Mouse (Mus musculus): ENCODE measurements around the gene Cplx2. TPM values are rescaled to one million over a fixed set of nuclear protein-coding genes. Genes with fewer than 3 reads are reported as not detected.

Gene Cplx2
- total RNA-seq, 2 experiments from 2014 or later, result 3.0 to 17.6 TPM

- no peak for ATAC-seq (replicated peaks; ENCODE audit: low FRiP score, low TSS enrichment, poor library complexity, severe bottlenecking)
These were observed 12.0 kb upstream of the Cplx2 start for GRCm38 (mm10) chr13:54359181-54359580.

DNA sequence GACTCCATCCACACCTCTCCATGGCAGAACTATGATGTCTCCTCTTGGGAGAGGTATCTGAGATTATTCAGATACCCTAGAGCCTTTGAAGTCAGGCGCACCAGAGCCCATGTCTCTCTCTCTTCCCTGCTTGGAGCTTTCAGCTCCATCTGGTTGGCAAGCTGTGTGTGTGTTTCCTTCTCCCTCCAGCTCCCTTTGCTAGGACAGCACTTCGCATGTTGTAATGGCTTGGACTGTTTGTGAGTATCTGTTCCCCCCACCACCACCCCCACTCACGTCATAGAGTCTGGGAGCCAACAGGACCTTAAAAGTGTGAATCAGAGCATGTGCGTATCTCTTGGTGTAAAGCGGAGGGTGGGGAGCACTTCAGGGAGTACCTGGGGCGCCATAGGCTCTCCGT, 6.5 kb upstream of the Cplx2 start:
- no peak for ATAC-seq (replicated peaks; ENCODE audit: low FRiP score, low TSS enrichment, poor library complexity, severe bottlenecking)

- ATAC-seq (replicated peaks; ENCODE audit: low FRiP score, low TSS enrichment, poor library complexity, severe bottlenecking), result no peak
These were observed 3.4 kb upstream of the Cplx2 start for GRCm38 (mm10) chr13:54367758-54368157.

- ATAC-seq (replicated peaks; ENCODE audit: low FRiP score, low TSS enrichment, poor library complexity, severe bottlenecking), result no peak
These were observed 3.0 kb upstream of the Cplx2 start for GRCm38 (mm10) chr13:54368181-54368580.

DNA sequence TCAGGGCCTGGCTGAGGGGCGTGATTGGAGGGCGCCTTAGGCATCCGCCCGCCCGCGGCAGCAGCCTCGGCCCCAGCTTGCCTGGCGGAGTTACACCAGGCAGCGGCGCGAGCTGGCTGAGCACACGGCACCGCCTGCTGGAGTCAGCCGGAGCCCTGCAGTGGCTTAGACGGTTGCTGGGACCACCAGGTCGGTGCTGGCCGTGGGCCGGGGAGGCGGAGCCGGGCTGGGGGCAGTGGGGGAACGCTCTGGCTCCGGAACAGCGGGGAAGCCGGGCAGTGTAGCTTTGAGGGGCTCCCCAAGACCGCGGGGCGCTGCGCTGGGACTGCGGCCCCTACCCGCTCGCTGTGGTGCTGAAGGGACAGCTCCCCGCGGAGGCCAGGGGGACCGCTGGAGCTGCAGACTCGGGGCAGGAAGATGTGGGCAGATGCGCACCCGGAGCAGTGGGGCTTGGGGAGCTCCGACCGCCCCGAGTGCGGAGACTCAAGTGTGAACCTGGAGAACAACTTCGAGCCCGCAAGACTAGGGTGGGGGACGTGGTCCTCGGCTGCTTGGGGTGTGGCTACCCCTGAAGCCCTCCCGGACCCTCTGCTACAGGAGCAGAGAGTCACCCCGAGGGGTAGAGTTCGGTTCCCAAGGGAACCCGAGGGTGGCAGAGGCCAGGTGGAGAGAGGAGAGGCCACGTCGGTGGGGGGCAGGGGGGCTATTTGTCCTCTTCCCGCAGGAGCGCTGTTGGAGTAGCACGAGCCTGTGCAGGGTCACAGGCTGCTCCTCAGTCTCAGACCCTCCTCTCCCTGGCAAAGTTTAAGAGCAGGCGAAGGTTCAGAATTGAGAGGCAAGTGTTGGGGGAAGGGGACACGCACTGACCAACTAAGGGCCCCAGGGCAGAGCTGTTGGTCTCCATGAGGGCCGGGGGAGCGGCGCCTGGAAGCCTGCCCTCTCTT, 510 bp downstream of the Cplx2 start:
- peak; percentile 82 for ATAC-seq (replicated peaks; ENCODE audit: low FRiP score, low TSS enrichment, poor library complexity, severe bottlenecking)

DNA sequence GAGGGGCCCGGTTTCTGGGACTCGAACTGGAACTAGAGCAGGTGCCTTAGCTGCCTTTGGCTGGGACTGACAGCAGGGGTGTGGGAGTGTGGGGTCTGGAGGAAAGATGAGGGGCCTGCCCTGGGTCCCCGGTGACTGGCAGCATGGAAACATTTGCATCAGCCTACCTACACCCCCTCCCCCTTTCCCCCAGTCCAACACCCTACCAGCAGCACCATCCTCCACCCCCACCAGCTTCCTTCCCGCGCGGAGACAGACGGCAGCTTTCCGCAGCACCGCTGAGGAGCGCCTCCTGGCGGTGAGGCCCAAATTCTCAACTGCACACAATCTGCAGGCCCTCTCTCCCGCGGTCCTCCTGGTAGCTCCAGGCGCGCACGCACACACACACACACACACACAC, 1.5 kb downstream of the Cplx2 start:
- ATAC-seq (replicated peaks; ENCODE audit: low FRiP score, low TSS enrichment, poor library complexity, severe bottlenecking), result 0 out of 2 replicates have a peak, but pooled peaks have one; percentile 48

GRCm38 (mm10) chr13:54374106-54374706, 3.1 kb downstream of the Cplx2 start:
- ATAC-seq (replicated peaks; ENCODE audit: low FRiP score, low TSS enrichment, poor library complexity, severe bottlenecking), result no peak

DNA sequence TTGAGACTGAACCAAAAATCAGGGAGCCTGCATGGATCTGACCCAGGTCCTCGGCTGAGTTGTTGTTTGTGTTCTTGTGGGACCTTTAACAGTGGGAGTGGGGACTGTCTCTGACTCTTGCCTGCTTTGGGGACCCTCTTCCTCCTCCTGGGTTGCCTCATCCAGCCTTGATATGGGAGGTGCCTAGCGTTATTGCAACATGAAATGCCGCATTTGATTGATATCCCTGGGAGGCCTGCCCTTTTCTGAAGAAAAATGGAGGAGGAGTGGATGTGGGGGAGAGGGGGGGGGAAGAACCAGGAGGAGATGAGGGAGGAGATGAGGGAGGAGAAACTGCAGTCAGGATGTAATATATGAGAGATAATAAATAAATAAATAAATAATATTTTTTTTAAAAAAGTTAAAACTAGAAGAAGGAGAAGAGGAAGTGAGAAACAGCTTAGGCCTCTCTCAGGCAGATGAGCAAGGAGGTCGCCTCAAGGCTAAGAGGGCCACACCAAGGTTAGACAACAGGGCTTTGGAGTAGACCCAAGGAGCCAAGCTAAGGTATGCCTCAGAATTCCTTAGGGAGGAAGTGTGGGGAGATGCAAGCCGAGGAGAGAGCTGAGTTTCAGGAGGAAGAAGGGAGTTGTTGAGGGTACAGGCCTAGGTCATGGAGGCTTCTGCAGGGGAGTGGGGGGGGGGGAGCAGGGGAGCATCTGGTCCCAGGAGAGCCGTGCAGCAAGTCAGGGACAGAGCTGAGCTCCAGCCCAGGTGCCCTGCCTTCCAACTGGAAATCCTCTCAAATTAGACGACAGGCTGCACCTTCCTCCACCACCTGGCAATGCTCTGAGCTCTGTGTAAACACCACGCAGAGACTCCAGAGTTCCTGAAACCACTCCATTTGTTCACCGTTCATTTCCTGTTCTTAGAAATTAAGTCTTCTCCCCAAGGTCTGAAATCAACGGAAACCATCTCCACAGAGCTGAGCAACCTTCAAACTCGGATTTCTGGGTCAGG, 4.6 kb downstream of the Cplx2 start:
- ATAC-seq (replicated peaks; ENCODE audit: low FRiP score, low TSS enrichment, poor library complexity, severe bottlenecking), result no peak

DNA sequence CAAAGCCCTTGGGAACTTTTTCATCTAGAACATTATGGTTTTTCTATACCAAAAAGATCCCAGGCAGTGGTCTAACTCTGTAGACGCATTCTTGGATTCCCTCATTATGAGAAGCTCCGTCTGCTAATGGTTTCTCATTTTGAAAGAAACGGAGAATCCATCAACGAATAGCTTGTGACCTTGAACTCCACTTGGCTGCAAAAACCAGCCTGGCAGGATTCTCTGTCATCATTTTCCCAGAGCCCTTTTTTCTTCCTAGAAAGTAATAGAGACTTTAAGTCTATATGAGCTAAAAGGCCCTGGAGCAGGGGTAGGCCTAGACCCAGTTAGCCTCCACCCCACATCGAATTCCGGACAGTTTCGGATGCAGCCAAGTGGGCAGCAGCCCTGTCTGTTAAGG, 5.6 kb downstream of the Cplx2 start:
- ATAC-seq (replicated peaks; ENCODE audit: low FRiP score, low TSS enrichment, poor library complexity, severe bottlenecking), result no peak

DNA sequence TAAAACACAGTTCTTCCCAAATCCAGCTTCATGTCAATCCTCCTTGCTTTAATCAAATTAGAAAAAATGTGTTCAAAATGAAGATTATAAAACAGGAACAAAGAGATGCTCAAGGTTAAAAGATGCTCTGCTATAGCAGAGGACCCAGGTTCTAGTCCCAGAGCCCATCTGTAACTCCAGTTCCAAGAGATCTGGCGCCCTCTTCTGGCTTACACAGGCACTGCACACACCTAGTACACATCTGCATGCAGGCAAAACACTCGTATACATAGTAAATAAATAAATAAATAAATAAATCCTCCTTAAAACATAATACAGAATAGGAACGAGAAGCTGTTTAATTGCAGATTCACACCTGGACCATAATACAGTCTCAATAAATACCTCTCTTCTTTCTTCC, 6.9 kb downstream of the Cplx2 start:
- no peak for ATAC-seq (replicated peaks; ENCODE audit: low FRiP score, low TSS enrichment, poor library complexity, severe bottlenecking)

DNA sequence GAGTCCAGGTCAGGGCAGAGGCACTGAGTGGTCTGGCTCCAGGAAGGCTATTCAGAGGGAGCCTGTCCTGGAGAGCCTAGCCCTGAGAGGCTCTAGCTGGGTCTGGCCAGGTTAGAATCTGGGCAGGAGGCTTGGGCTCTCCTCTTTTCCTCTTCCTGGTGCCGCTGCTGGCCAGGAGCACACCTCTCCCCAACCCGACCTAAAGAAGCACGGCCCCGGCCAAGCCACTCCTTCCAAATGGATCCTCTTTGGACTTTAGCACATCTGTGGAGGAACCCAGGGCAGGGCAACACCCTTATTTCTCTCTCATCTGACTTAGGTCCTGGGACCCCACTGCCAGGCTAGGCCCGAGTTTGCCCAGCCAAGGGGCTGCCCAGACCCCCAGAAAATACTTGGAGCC, 9.3 kb downstream of the Cplx2 start:
- ATAC-seq (replicated peaks; ENCODE audit: low FRiP score, low TSS enrichment, poor library complexity, severe bottlenecking), result no peak

- no peak for ATAC-seq (replicated peaks; ENCODE audit: low FRiP score, low TSS enrichment, poor library complexity, severe bottlenecking)
These were observed 10.2 kb downstream of the Cplx2 start for GRCm38 (mm10) chr13:54381396-54381795.

DNA sequence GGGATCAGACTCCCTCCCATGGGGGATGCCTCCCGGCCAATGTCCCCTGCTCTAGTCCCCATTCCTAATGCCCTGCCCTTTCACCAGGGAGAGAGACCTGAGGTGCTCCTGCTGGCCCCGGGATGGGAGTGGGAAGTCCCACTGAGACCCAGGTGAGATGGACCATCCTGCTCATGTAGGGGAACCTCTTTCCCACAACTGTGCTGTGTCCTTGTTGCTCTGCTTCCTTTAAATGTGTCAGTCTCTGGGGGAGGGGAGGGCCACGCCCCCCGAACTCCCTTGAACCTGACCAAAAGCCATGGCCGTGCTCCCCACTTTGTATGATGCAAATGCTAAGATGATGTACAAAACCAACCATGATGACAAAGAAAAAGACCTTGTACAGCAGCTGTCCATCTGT, 12.4 kb downstream of the Cplx2 start:
- ATAC-seq (replicated peaks; ENCODE audit: low FRiP score, low TSS enrichment, poor library complexity, severe bottlenecking), result no peak

- ATAC-seq (replicated peaks; ENCODE audit: low FRiP score, low TSS enrichment, poor library complexity, severe bottlenecking), result no peak
These were observed 13.4 kb downstream of the Cplx2 start for GRCm38 (mm10) chr13:54384518-54384917.

DNA sequence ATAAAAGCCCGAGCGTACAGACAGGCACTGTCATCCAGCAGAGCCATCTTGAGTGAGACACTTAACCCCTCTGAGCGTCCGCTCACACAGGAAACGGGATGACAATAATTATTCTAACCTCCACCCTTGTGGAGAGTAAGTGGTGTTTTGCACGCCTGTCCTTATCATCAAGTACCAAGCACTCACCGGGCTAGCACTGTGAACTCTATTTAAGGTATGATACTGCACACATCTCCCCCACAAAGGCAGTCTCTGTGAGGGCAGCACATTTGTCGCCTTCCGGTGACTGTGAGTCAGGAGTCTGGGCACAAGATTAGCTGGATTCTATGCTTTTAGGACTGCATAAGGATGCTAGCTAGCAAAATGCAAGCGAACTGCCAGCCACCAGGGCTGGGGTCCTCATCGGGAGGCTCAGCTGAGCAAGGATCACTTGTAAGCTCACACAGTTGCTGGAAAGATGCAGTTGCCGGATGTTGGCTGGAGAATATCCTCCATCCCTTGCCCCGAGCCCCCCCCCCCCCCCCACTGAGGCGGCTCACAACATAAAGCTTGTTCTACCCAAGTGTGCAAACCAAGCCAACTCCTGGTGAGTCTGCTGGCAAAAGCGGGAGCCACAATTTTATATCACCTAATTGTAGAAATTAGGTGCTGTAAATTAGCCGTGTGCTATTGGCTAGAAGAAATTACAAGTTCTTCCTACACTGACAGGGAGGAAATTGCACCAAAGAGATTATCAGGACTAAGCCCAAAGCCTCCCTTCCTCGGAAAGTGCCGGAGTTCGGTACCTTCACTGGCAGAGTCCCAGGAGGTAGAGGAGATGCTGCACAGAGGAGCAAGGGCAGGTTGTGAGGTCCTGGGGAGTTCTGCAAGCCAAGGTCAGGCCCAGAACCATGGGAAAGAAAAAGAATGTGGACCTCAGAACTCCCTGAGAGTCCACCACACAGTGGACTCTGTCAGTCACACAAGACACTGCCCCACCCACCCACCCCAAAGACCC, 14.2 kb downstream of the Cplx2 start:
- no peak for ATAC-seq (replicated peaks; ENCODE audit: low FRiP score, low TSS enrichment, poor library complexity, severe bottlenecking)

DNA sequence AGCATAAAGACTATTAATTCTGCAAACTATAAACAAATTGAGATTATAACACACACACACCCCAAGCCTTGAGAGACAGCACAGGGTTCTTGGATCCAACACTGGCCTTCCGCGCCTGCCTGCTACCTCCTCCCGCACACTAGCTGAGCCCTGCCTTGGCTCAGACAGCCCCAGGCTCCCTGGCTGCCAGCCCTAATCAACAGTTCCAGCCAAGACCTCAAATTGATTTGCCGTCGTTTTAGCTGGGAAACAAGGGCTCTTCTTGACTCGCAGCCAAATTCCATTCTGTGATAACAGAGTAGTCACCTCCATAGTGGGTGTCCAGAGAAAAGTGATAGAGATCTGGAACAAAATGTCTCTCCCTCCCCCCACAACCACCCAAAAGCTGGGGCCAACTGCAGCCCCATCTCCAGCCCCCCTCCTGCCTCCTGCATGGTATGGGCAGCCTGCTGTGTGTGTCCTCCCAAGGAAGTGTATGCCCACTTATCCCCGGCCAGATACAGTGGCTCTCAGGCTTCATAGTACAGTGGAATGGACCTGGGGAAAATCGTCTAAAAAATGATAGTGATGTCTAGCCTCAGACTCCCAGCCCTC, 18.9 kb downstream of the Cplx2 start:
- no peak for ATAC-seq (replicated peaks; ENCODE audit: low FRiP score, low TSS enrichment, poor library complexity, severe bottlenecking)

GRCm38 (mm10) chr13:54390565-54391013, 19.4 kb downstream of the Cplx2 start:
- ATAC-seq (replicated peaks; ENCODE audit: low FRiP score, low TSS enrichment, poor library complexity, severe bottlenecking), result no peak

GRCm38 (mm10) chr13:54391313-54391712, 20.2 kb downstream of the Cplx2 start:
- no peak for ATAC-seq (replicated peaks; ENCODE audit: low FRiP score, low TSS enrichment, poor library complexity, severe bottlenecking)
